Mouse (Mus musculus) ES-E14 (cell line): ENCODE measurements around the gene Notch2.

ENCODE experiments used
- CHD2 ChIP-seq: IDR thresholded peaks from 2 replicates; pipeline ENCODE4 v1.6.1; 2014; ENCODE audit warnings: mild to moderate bottlenecking, low read depth, low read length, inconsistent platforms
- HCFC1 ChIP-seq: IDR thresholded peaks from 2 replicates; pipeline ENCODE4 v1.6.1; 2012; ENCODE audit warnings: low read length, inconsistent platforms, borderline replicate concordance; ENCODE audit not compliant: insufficient read depth
- MAFK ChIP-seq: IDR thresholded peaks from 2 replicates; pipeline ENCODE4 v1.6.1; 2014; ENCODE audit warnings: mild to moderate bottlenecking, low read depth, low read length, inconsistent platforms; ENCODE audit not compliant: insufficient read depth

DNA sequence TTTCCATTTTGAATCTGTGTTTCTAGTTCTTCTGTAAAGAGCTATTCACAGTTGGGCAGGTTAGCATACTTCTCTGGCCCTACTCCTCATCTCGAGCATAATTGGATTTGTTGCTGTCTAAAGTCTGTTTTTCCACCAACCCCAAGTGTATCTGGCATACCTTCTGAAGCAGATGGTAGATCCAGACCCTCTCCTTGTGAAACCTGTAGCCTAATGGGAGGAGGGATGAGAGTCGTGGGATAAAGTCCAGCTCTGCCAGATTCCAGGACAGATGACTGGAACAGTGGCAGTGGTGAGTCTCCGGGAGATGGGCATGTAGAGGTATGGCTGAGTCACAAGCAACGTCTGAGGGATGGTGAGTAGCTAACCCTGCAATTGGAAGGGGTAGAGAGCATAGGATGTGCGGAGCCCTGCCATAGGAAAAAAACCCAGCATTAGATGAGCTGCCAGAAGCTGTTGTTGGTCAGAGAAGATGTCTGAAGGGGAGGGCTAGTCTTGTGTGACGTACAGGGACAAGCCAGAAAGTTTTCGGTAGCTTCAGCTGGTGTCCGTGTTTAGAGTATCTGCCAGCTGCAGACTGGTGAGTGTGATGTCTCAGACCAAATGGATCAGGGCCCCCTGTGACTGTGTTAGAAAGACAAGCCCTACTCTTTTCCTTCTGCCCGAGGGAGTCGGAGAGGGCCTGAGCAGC lies 79.5 kb downstream of the Notch2 start:
- TF ChIP-seq MAFK = no peak
- no peak for TF ChIP-seq CHD2
- TF ChIP-seq HCFC1 = no peak
